Mouse (Mus musculus) kidney, adult 9 months (tissue): ENCODE measurements around the gene Tm7sf3.
A peak's percentile ranks its signal among the peaks of the same experiment; 100 is the strongest.

Source experiments
- DNase-seq: peaks from one replicate; pipeline ENCODE4 v3.0.0; 2022

Gene Tm7sf3

GRCm38 (mm10) chr6:146642276-146643183 lies at the start of gene Tm7sf3, which contains the start of gene Med21:
Tm7sf3 (minus strand) TSS chr6:146642824.
Med21 (plus strand) TSS chr6:146642547.
- peak; percentile 98 for DNase-seq

- no peak for DNase-seq
Measured at GRCm38 (mm10) chr6:146688861-146689260, 46.2 kb upstream of the Tm7sf3 start.

GRCm38 (mm10) chr6:146688010-146688409 lies 45.4 kb upstream of the Tm7sf3 start:
- DNase-seq: no peak

- DNase-seq: no peak
Measured at GRCm38 (mm10) chr6:146686463-146687196, 44.0 kb upstream of the Tm7sf3 start.

- DNase-seq: peak; percentile 37
Measured at GRCm38 (mm10) chr6:146685781-146686308, 43.2 kb upstream of the Tm7sf3 start.

GRCm38 (mm10) chr6:146683881-146684280 lies 41.3 kb upstream of the Tm7sf3 start:
- no peak for DNase-seq

GRCm38 (mm10) chr6:146678136-146679070 lies 35.8 kb upstream of the Tm7sf3 start:
- DNase-seq: no peak

- DNase-seq: no peak
Measured at GRCm38 (mm10) chr6:146676904-146677303, 34.3 kb upstream of the Tm7sf3 start.

GRCm38 (mm10) chr6:146674881-146675536 lies 32.4 kb upstream of the Tm7sf3 start:
- DNase-seq: no peak

GRCm38 (mm10) chr6:146674420-146674819 lies 31.8 kb upstream of the Tm7sf3 start:
- DNase-seq: no peak

GRCm38 (mm10) chr6:146673696-146674095 lies 31.1 kb upstream of the Tm7sf3 start:
- DNase-seq: no peak

GRCm38 (mm10) chr6:146672106-146672505 lies 29.5 kb upstream of the Tm7sf3 start:
- no peak for DNase-seq

GRCm38 (mm10) chr6:146670956-146671855 lies 28.6 kb upstream of the Tm7sf3 start:
- DNase-seq: no peak

- DNase-seq: no peak
Measured at GRCm38 (mm10) chr6:146668606-146669005, 26.0 kb upstream of the Tm7sf3 start.

GRCm38 (mm10) chr6:146666811-146667210 lies 24.2 kb upstream of the Tm7sf3 start:
- no peak for DNase-seq

- no peak for DNase-seq
Measured at GRCm38 (mm10) chr6:146665408-146665807, 22.8 kb upstream of the Tm7sf3 start.

- no peak for DNase-seq
Measured at GRCm38 (mm10) chr6:146664917-146665316, 22.3 kb upstream of the Tm7sf3 start.

GRCm38 (mm10) chr6:146664116-146664515 lies 21.5 kb upstream of the Tm7sf3 start:
- peak; percentile 81 for DNase-seq

GRCm38 (mm10) chr6:146662679-146663078 lies 20.1 kb upstream of the Tm7sf3 start:
- DNase-seq: peak; percentile 65

GRCm38 (mm10) chr6:146661655-146662054 lies 19.0 kb upstream of the Tm7sf3 start:
- no peak for DNase-seq

GRCm38 (mm10) chr6:146660591-146660990 lies 18.0 kb upstream of the Tm7sf3 start:
- no peak for DNase-seq
